Mouse (Mus musculus) E14TG2a.4 (cell line): Measurements from ENCODE around the gene Bean1.

Experiments used
- CTCF ChIP-seq: conservative IDR thresholded peaks from 2 replicates; pipeline ENCODE4 v1.5.1; 2014; ENCODE audit warnings: low read length
- NANOG ChIP-seq: IDR thresholded peaks from 2 replicates; pipeline ENCODE4 v1.6.1; 2014; ENCODE audit warnings: borderline replicate concordance, low read length, mixed read lengths
- POU5F1 ChIP-seq: IDR thresholded peaks from 2 replicates; pipeline ENCODE4 v1.6.1; 2014; ENCODE audit warnings: low read length, borderline replicate concordance

- TF ChIP-seq CTCF = no peak
- TF ChIP-seq NANOG = no peak
- TF ChIP-seq POU5F1 = no peak
These were observed 62.7 kb downstream of the Bean1 start for GRCm38 (mm10) chr8:104232919-104233318.
